Mouse (Mus musculus) liver, postnatal 0 days (tissue): Measurements from ENCODE around the gene Olfr1054.
"Not testable (repeated sequence)": the region's sequence is repeated elsewhere in the genome, so short reads cannot be mapped to it uniquely, and the experiment has no call there.

Experiments used
- CTCF ChIP-seq: sonication (generic); IDR thresholded peaks from 2 replicates; pipeline ENCODE4 v1.5.1; 2016; ENCODE audit warnings: antibody characterized with exemption, low read depth
- EP300 ChIP-seq: IDR thresholded peaks from 2 replicates; pipeline ENCODE4 v1.6.1; 2016; ENCODE audit warnings: antibody characterized with exemption, low read depth, mild to moderate bottlenecking

DNA sequence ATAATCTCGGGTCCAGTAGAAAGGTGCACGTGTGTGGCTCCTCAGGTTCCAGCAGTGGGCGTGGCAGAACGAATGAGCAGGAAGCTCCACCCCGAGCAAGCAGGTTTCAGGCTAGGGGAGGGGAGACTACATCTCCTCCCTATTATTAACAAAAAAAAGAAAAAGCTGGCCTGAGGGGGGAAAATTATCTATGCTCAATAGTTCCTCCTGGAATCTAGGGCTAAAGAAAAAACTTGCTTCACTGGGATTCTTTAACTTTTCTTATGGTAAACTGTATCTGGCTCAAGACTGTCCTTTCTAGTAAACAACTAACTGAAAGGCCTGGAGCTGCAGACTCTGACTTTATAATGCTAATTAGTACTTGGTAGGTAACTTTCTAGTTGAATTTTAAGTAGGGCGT is 31.1 kb upstream of the Olfr1054 start:
- TF ChIP-seq CTCF, EP300: not testable (repeated sequence)
